Mouse (Mus musculus): ENCODE results near the gene Aadac. TPM values are rescaled to one million over a fixed set of nuclear protein-coding genes. Genes with fewer than 3 reads are reported as not detected.

The Aadac gene
- polyA plus RNA-seq (2016; fragmentation: Nextera tagmentation; extraction: Ambion mirVana), result not detected in 2 replicates

DNA sequence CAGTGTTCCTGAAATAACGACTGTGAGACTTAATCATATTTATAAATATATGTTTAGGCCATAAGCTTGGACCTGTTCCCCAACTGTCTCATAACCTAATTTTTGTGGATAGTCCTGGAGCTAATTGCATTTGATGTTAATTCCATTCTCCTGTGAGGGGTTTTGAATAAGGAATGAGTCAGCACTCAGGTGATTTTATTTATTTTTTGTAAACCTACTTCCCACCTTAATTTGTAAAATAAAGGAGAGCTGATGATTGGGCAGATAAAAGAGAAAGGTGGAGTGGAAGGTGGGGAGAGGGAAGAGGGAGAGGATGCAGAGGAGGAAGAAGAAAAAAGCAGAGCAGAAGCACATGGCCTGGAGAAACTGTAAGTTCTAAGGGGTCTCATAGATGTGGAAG lies at the start of gene Aadac:
TSS of gene Aadac (plus strand) at position 301 of the 400 bp plus-strand sequence.
- Histone ChIP-seq H3K4me3 (no peak within 1 kb of the TSS), H3K27me3 (ENCODE audit: poor library complexity, severe bottlenecking) (no peaks in the 10 kb centered on the region), H3K9me3 (no peaks in the 10 kb centered on the region), H3K36me3 (replicated peaks) (no peaks in the 10 kb centered on the region), H3K27ac (no peak within 1 kb of the TSS), H3K4me1 (no peaks in the 10 kb centered on the region)
- DNase-seq (ENCODE audit: extremely low spot score, low spot score), result no peak
- 74% methylated on average over 1 of the region's 1 CpGs for WGBS

DNA sequence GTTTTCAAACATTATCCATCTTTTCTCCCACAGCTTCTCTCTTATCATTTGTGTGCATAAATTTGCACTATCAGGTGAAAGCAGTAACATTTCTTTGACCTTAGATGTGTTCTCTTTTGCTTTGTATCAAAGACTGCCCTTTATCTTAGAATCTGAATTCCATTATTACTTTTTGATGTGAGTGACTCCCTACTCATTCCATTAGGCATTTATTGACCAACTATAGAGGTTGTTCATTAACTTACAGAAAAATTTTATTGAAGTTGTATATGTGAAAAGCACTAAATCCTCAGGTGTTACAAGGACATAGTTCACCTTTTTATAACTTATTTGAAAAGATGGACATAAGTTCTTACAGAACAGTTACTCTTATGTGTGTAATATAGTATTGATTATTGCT lies 21.9 kb upstream of the Aadac start:
- Histone ChIP-seq H3K36me3 (replicated peaks) (no peaks in the 10 kb centered on the region), H3K9me3 (no peaks in the 10 kb centered on the region), H3K27ac (no peak overlapping the region), H3K4me3 (no peak overlapping the region), H3K27me3 (ENCODE audit: poor library complexity, severe bottlenecking) (no peaks in the 10 kb centered on the region), H3K4me1 (no peaks in the 10 kb centered on the region)
- DNase-seq (ENCODE audit: extremely low spot score, low spot score), result no peak

GRCm38 (mm10) chr3:60006443-60006842 lies 19.1 kb upstream of the Aadac start, which contains the start of gene Aadacl2:
Gene Aadacl2, plus strand, starts transcription at chr3:60006743.
- Histone ChIP-seq H3K4me3 (no peak within 1 kb of the TSS), H3K27me3 (ENCODE audit: poor library complexity, severe bottlenecking) (no peaks in the 10 kb centered on the region), H3K4me1 (no peaks in the 10 kb centered on the region), H3K9me3 (no peaks in the 10 kb centered on the region), H3K27ac (no peak within 1 kb of the TSS), H3K36me3 (replicated peaks) (no peaks in the 10 kb centered on the region)
- 80% methylated on average over 1 of the region's 1 CpGs for WGBS
- DNase-seq (ENCODE audit: extremely low spot score, low spot score), result no peak

GRCm38 (mm10) chr3:60031511-60031910 lies 6.0 kb downstream of the Aadac start:
- H3K9me3 ChIP-seq, result no peaks in the 10 kb centered on the region
- DNase-seq (ENCODE audit: extremely low spot score, low spot score), result no peak
- WGBS, result 88% methylated on average over 4 of the region's 4 CpGs
- no peak overlapping the region for H3K4me3 ChIP-seq
- no peaks in the 10 kb centered on the region for H3K4me1 ChIP-seq
- no peaks in the 10 kb centered on the region for H3K27me3 ChIP-seq (ENCODE audit: poor library complexity, severe bottlenecking)
- no peak overlapping the region for H3K27ac ChIP-seq
- no peaks in the 10 kb centered on the region for H3K36me3 ChIP-seq (replicated peaks)

DNA sequence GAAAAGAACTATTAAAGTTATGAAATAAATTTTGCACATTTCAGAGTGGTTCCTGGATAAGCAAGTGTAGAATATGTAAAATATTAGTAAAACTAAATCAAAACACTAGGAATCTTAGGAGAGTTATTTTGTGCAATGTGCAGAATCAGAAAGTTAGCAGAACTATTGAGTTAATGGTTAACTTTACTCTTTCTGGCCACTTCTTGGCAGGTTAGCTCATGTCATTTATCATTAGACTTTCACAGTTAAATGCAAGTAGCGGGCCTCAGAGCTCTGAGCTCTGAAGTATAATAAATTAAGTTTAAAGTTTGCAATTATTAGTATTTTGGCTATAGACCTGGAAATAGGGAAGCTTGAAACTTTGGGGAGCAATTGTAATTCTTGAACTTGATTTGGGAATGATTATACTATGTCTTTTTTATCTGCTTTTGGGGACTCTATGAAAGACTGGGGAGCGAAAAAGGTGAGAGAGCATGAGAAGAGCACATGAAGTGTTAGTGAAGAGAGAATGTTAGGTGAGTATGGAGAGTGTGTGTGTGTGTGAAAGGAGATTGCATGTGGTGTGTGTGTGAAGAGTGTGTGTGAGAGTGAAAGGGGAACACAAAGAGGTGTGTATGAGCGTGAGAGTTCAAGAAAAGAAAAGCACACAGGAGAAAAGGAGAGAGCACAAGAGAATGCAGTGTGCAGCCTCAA lies 20.9 kb downstream of the Aadac start:
- Histone ChIP-seq H3K9me3 (no peaks in the 10 kb centered on the region), H3K27me3 (ENCODE audit: poor library complexity, severe bottlenecking) (no peaks in the 10 kb centered on the region), H3K36me3 (replicated peaks) (no peaks in the 10 kb centered on the region), H3K4me1 (no peaks in the 10 kb centered on the region), H3K4me3 (no peak overlapping the region), H3K27ac (no peak overlapping the region)
- WGBS, result 86% methylated on average over 3 of the region's 3 CpGs
- no peak for DNase-seq (ENCODE audit: extremely low spot score, low spot score)

DNA sequence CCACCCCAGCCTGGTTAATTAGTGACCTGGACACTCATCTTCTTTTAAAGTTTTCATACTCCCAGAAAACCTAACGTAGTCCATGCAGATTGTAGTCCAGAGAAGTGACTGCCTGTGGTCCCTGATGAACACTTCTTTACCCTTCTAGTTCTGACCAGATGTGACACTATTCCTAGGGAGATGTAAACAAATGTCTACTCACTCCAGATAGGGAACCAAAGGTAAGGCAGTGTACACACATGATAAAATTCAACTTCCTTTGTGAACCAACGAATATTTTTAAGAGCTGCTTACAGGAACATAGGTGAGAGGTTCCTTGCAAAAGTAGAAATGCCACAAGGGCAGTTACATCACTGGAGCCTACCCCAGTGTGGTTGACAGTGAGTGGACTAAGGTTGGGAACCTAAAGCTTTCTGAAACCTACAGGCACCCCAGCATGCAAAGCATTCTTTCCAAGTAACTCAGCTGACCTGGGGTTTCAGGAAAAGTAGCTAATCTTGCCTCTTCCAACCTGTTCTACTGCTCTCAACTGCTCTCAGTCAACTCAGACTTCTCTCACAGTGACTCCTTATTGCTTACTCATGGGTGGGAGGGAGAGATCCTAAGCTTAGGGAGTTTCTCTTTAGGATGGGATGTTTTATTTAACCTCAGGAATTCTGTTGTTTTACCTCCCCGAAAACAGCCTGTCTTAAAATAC lies 27.9 kb downstream of the Aadac start:
- Histone ChIP-seq H3K4me3 (no peak overlapping the region), H3K36me3 (replicated peaks) (no peaks in the 10 kb centered on the region), H3K27ac (no peak overlapping the region), H3K4me1 (no peaks in the 10 kb centered on the region), H3K9me3 (no peaks in the 10 kb centered on the region), H3K27me3 (ENCODE audit: poor library complexity, severe bottlenecking) (no peaks in the 10 kb centered on the region)
- DNase-seq (ENCODE audit: extremely low spot score, low spot score), result no peak
- 88% methylated on average over 3 of the region's 3 CpGs for WGBS

DNA sequence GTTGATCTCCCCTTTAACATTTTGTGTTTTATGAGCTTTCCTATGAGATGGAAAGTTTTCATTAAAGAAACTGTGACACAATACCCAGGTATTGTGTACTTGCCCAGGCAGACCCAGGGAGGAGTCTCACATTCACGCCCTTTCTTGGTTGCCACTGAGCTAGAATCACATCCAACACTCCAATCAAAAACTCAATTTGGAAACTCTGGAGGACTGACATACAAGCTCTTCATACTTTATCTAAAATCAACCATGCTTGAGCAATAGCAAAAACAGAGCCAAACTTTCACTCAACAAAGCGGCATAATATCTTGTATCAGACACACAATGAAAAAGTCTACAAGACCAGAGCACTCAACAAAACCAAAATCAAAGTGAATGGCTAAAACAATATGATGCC lies 28.4 kb downstream of the Aadac start:
- 93% methylated on average over 2 of the region's 2 CpGs for WGBS
- Histone ChIP-seq H3K4me1 (no peaks in the 10 kb centered on the region), H3K4me3 (no peak overlapping the region), H3K36me3 (replicated peaks) (no peaks in the 10 kb centered on the region), H3K9me3 (no peaks in the 10 kb centered on the region), H3K27me3 (ENCODE audit: poor library complexity, severe bottlenecking) (no peaks in the 10 kb centered on the region), H3K27ac (no peak overlapping the region)
- no peak for DNase-seq (ENCODE audit: extremely low spot score, low spot score)

DNA sequence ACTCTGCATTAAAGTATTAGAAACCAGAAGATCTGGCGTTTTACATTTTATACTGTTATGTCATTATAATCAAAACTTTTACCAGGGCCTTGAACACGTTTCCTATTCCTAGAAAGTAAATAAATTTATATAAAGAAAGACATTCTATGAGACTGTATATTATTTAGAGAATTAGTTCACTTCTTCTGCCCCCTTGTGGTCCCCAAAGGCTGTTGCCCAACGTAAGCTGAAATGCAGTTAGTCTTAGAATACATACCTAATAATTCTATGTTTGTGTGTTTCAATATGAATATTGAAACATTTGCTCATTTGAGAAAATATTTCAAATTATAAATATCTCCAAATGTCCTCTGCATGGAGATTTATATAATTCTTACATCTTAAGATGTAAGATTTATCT lies 30.9 kb downstream of the Aadac start:
- DNase-seq (ENCODE audit: extremely low spot score, low spot score), result no peak
- Histone ChIP-seq H3K27ac (no peak overlapping the region), H3K9me3 (no peaks in the 10 kb centered on the region), H3K4me1 (no peaks in the 10 kb centered on the region), H3K4me3 (no peak overlapping the region), H3K36me3 (replicated peaks) (no peaks in the 10 kb centered on the region), H3K27me3 (ENCODE audit: poor library complexity, severe bottlenecking) (no peaks in the 10 kb centered on the region)
- 38% methylated on average over 3 of the region's 3 CpGs for WGBS

GRCm38 (mm10) chr3:60057070-60057808 lies 31.7 kb downstream of the Aadac start:
- H3K9me3 ChIP-seq, result no peaks in the 10 kb centered on the region
- H3K36me3 ChIP-seq (replicated peaks), result no peaks in the 10 kb centered on the region
- no peak overlapping the region for H3K27ac ChIP-seq
- H3K27me3 ChIP-seq (ENCODE audit: poor library complexity, severe bottlenecking), result no peaks in the 10 kb centered on the region
- WGBS, result 90% methylated on average over 2 of the region's 2 CpGs
- DNase-seq (ENCODE audit: extremely low spot score, low spot score), result no peak
- no peak overlapping the region for H3K4me3 ChIP-seq
- no peaks in the 10 kb centered on the region for H3K4me1 ChIP-seq

GRCm38 (mm10) chr3:60057809-60058082 lies 32.2 kb downstream of the Aadac start:
- no peaks in the 10 kb centered on the region for H3K4me1 ChIP-seq
- no peak overlapping the region for H3K27ac ChIP-seq
- no peak overlapping the region for H3K4me3 ChIP-seq
- no peak for DNase-seq (ENCODE audit: extremely low spot score, low spot score)
- no peaks in the 10 kb centered on the region for H3K9me3 ChIP-seq
- H3K27me3 ChIP-seq (ENCODE audit: poor library complexity, severe bottlenecking), result no peaks in the 10 kb centered on the region
- 79% methylated on average over 1 of the region's 1 CpGs for WGBS
- H3K36me3 ChIP-seq (replicated peaks), result no peaks in the 10 kb centered on the region

DNA sequence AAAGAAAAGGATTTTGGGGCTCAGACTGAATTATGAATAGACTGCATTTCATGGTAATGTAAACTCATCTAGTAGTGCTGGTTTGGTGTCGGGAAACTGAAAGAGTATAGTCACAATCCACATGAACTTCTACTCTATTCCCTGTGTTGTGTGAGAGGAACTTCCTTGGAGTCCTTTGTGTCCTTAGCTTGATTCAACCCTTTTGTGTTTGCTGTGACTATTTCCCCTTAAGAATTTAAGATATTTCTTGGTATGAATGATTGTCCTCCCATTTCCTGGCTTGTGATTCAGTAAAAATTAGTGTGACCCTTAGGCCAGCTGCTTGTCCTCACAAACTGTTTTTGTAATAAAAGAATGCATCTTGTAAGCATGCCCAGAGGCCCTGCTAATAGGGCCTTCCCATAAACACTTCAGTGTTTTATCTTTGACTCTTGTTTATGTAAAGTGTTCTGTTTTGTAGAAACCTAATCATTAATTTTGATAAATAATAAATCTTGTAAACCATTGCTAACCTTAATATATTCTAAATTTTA lies 53.4 kb downstream of the Aadac start:
- H3K27ac ChIP-seq, result no peak overlapping the region
- H3K4me3 ChIP-seq, result no peak overlapping the region
- no peak for DNase-seq (ENCODE audit: extremely low spot score, low spot score)
- no peaks in the 10 kb centered on the region for H3K9me3 ChIP-seq
- no peaks in the 10 kb centered on the region for H3K36me3 ChIP-seq (replicated peaks)
- H3K27me3 ChIP-seq (ENCODE audit: poor library complexity, severe bottlenecking), result no peaks in the 10 kb centered on the region
- 90% methylated on average over 1 of the region's 1 CpGs for WGBS
- H3K4me1 ChIP-seq, result no peaks in the 10 kb centered on the region

DNA sequence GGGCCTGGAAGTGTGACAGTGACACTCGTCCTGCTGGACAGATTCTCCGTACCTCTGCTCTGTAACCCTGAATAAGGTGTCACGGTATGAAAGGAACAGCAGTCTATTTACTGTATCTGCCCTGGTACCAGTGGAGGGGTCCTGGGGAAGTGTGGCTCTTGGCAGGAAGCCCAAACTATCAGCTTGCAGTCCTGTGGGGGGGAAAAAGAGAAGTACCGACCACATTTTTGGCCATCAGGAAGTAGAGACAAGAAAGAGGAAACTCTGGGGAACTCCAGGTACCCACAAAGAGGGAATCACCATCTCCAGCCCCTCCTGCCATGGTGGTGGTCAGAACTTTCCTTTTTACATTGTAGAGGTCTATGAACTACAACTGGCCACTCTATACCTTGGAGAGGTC lies 55.1 kb downstream of the Aadac start:
- H3K9me3 ChIP-seq, result no peaks in the 10 kb centered on the region
- no peaks in the 10 kb centered on the region for H3K4me1 ChIP-seq
- H3K36me3 ChIP-seq (replicated peaks), result no peaks in the 10 kb centered on the region
- no peaks in the 10 kb centered on the region for H3K27me3 ChIP-seq (ENCODE audit: poor library complexity, severe bottlenecking)
- 77% methylated on average over 4 of the region's 4 CpGs for WGBS
- no peak overlapping the region for H3K27ac ChIP-seq
- no peak overlapping the region for H3K4me3 ChIP-seq
- DNase-seq (ENCODE audit: extremely low spot score, low spot score), result no peak

GRCm38 (mm10) chr3:60081648-60082047 lies 56.1 kb downstream of the Aadac start, which contains the start of gene Sucnr1:
Gene Sucnr1, plus strand, starts transcription at chr3:60081869.
- Histone ChIP-seq H3K4me3 (no peak within 1 kb of the TSS), H3K27ac (no peak within 1 kb of the TSS), H3K36me3 (replicated peaks) (no peaks in the 10 kb centered on the region), H3K9me3 (no peaks in the 10 kb centered on the region), H3K27me3 (ENCODE audit: poor library complexity, severe bottlenecking) (no peaks in the 10 kb centered on the region), H3K4me1 (no peaks in the 10 kb centered on the region)
- 88% methylated on average over 4 of the region's 4 CpGs for WGBS
- no peak for DNase-seq (ENCODE audit: extremely low spot score, low spot score)

Data from forebrain, embryonic 10.5 days (tissue).